Mouse (Mus musculus) macrophage (primary cell): ENCODE data around the gene Tgfbr3. TPM values are rescaled to one million over a fixed set of nuclear protein-coding genes. Genes with fewer than 3 reads are reported as not detected.

Source experiments
- polyA plus RNA-seq: library from polyadenylated mRNA; stranded (reverse); fragments of 250-400 nt; gene quantifications from 3 replicates; pipeline ENCODE4 v1.2.4, GENCODE M21; 2018; ENCODE audit warnings: inconsistent platforms

Gene Tgfbr3
- polyA plus RNA-seq, 1 experiment from 2014 or later: 0.73 TPM

Other genes with a start within 250 kb of the Tgfbr3 start
- 0.49 to 0.53 TPM (median 0.52 TPM) in 3 replicates for gene Brdt, start 41.5 kb upstream of the Tgfbr3 start, polyA plus RNA-seq
- not detected in 3 replicates for gene Ephx4, start 113.1 kb upstream of the Tgfbr3 start, polyA plus RNA-seq
- gene Lpcat2b, start 141.9 kb upstream of the Tgfbr3 start, polyA plus RNA-seq: not detected in 3 replicates
- gene Btbd8, start 148.4 kb upstream of the Tgfbr3 start, polyA plus RNA-seq: 1.3 to 2.9 TPM (median 2.7 TPM) in 3 replicates
- gene Gm42669, start 218.0 kb upstream of the Tgfbr3 start, polyA plus RNA-seq: 0.06 TPM in 1 of 3 replicates, not detected in the others
- not detected in 3 replicates for gene 1700028K03Rik, start 245.1 kb upstream of the Tgfbr3 start, polyA plus RNA-seq